ENCODE assay signal across 22 mouse cellular contexts in the genomic region with DNA sequence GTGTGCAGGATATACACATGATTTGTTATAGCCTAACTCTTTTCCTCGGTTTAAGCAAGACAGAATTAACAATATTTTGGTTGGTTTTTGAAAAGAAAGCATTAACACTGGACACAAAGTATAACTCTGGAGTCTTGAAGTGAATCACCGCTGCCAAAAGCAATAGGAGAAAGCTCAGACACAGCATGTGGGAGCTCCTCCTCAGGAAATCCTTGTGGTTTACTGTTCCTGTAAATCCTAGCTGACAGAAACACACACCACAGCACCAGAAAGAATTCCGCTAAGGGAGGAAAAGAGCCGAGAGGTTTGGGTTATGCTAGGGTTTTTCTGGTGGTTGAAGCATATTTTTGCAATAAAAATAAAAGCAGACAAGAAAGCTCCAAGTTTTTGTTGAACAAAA. TPM values are rescaled to one million over a fixed set of nuclear protein-coding genes. Genes with fewer than 3 reads are reported as not detected.
A peak's percentile ranks its signal among the peaks of the same experiment; 100 is the strongest.
DNase-seq lines count a peak whose midpoint lies in the region; ATAC-seq and TF ChIP-seq lines count a peak whose summit lies in the region.
"Had no signal": no experiment of that assay in that cellular context is flagged by ENCODE, and none has a peak within 500 bp of the region (broad histone marks: within the 10 kb centered on the region; RNA-seq: fewer than 3 reads in every experiment).

No protein-coding gene starts in this region.

- no peak overlapping the region for H3K4me2 ChIP-seq in limb, embryonic 14.5 days (replicated peaks; ENCODE audit: low read depth, low read length, severe bottlenecking)
- H3K4me2 ChIP-seq: embryonic facial prominence, embryonic 13.5 days; forebrain, embryonic 12.5 days; heart, embryonic 15.5 days had no signal

- no peak for ATAC-seq in limb, embryonic 14.5 days (ENCODE audit: low FRiP score, low read depth)
- ATAC-seq: CD4-positive, CD25-positive, alpha-beta regulatory T cell, adult 4 months; intestine, postnatal 0 days; liver, postnatal 0 days had no signal

- H3K9ac ChIP-seq in limb, embryonic 14.5 days (ENCODE audit: low read depth, low read length, severe bottlenecking), result no peak overlapping the region
- H3K9ac ChIP-seq: embryonic facial prominence, embryonic 13.5 days; forebrain, embryonic 12.5 days; heart, embryonic 15.5 days; liver, postnatal 0 days had no signal

- 45% methylated on average over 4 of the region's 4 CpGs for WGBS in kidney, adult 2 months
- WGBS in limb, embryonic 14.5 days, result 40% methylated on average over 4 of the region's 4 CpGs

- no peak for TF ChIP-seq POLR2A in kidney, adult 2 months (IDR thresholded peaks at IDR 0.05; ENCODE audit: low read depth, low read length)
- no peak for TF ChIP-seq POLR2A in limb, embryonic 14.5 days (IDR thresholded peaks at IDR 0.05; ENCODE audit: borderline replicate concordance, extremely low read depth, insufficient read depth, insufficient read length)

- no peaks in the 10 kb centered on the region for H3K9me3 ChIP-seq in limb, embryonic 14.5 days (ENCODE audit: control insufficient read depth, low read length)
- H3K9me3 ChIP-seq: embryonic facial prominence, embryonic 13.5 days; forebrain, embryonic 12.5 days; G1E; heart, embryonic 15.5 days; hindbrain, embryonic 10.5 days; midbrain, embryonic 10.5 days had no signal

- DNase-seq in kidney, adult 2 months, result peak; percentile 48
- no peak for DNase-seq in kidney, adult 11 months
- peak; percentile 18 for DNase-seq in adipocyte (ENCODE audit: low spot score)
- DNase-seq in fibroblast of lung, adult 2 months (ENCODE audit: low read depth), result peak; percentile 47
- peak; percentile 41 for DNase-seq in limb, embryonic 14.5 days (ENCODE audit: low spot score)
- DNase-seq in layer of hippocampus, postnatal 14 days (ENCODE audit: low spot score in 2 of 2), result no peak
- DNase-seq in gastrocnemius, postnatal 10 days, result no peak
- DNase-seq: adrenal gland, adult 2 months; cerebellum, adult 2 months; liver; liver, postnatal 0 days; lung, postnatal 36 days; right cerebral cortex, postnatal 4 days; thymus, postnatal 36 days had no signal

- H3K4me1 ChIP-seq in kidney, adult 2 months (ENCODE audit: control insufficient read depth, insufficient read depth, low read length), result peaks cover 4% of the 10 kb centered on the region; the same call in 1 of the 2 replicates
- no peaks in the 10 kb centered on the region; the same call in 1 of the 2 replicates for H3K4me1 ChIP-seq in limb, embryonic 14.5 days (ENCODE audit: control insufficient read depth, insufficient read depth, low read length)
- H3K4me1 ChIP-seq: forebrain, embryonic 12.5 days; heart, embryonic 15.5 days; midbrain, embryonic 10.5 days had no signal

- H3K27me3 ChIP-seq in kidney, adult 2 months (replicated peaks; ENCODE audit: control insufficient read depth, insufficient read depth, low read length), result no peaks in the 10 kb centered on the region
- no peaks in the 10 kb centered on the region for H3K27me3 ChIP-seq in limb, embryonic 14.5 days (ENCODE audit: control insufficient read depth, insufficient read depth, low read length)
- H3K27me3 ChIP-seq: embryonic facial prominence, embryonic 13.5 days; forebrain, embryonic 12.5 days; heart, embryonic 15.5 days had no signal

- H3K4me3 ChIP-seq in kidney, adult 2 months (ENCODE audit: insufficient read depth, low read depth, low read length), result no peak overlapping the region
- H3K4me3 ChIP-seq in limb, embryonic 14.5 days (replicated peaks; ENCODE audit: low read length), result no peak overlapping the region
- H3K4me3 ChIP-seq: embryonic facial prominence, embryonic 13.5 days; forebrain, embryonic 12.5 days; heart, embryonic 15.5 days; hindbrain, embryonic 10.5 days; midbrain, embryonic 10.5 days had no signal

- no peaks in the 10 kb centered on the region for H3K36me3 ChIP-seq in kidney, adult 2 months (ENCODE audit: control insufficient read depth, insufficient read depth, low read length)
- H3K36me3 ChIP-seq in limb, embryonic 14.5 days (ENCODE audit: control insufficient read depth, insufficient read depth, low read length), result no peaks in the 10 kb centered on the region
- H3K36me3 ChIP-seq: hindbrain, embryonic 10.5 days had no signal

- no peak overlapping the region for H3K27ac ChIP-seq in kidney, adult 2 months (ENCODE audit: insufficient read depth, low read depth, low read length)
- 0 out of 2 replicates have a peak overlapping the region, but pooled peaks have one; percentile 33 for H3K27ac ChIP-seq in limb, embryonic 14.5 days (replicated peaks; ENCODE audit: low read depth, low read length)
- H3K27ac ChIP-seq: embryonic facial prominence, embryonic 13.5 days; forebrain, embryonic 12.5 days; heart, embryonic 15.5 days; hindbrain, embryonic 10.5 days; midbrain, embryonic 10.5 days had no signal

- TF ChIP-seq CTCF in kidney, adult 2 months (conservative IDR thresholded peaks at IDR 0.05; ENCODE audit: insufficient read depth, insufficient read length, low read depth, low read length), result no peak

RNA-seq across cellular contexts. Expression of a gene that starts 21.4 kb away (rescaled TPM):
- 11.2 and 12.2 TPM in 2 replicates for polyA plus RNA-seq in kidney, adult 2 months (2012; rRNA removed)
- polyA plus RNA-seq in limb, embryonic 14.5 days (2012; rRNA removed), result 23.8 and 24.5 TPM in 2 replicates
- polyA plus RNA-seq in limb, embryonic 14.5 days (2014; fragmentation: Nextera tagmentation; extraction: Ambion mirVana), result 27.7 and 28.1 TPM in 2 replicates
- 10 to 100 TPM; 77.1 to 77.9 TPM for total RNA-seq in layer of hippocampus, postnatal 14 days (2021)
- 10 to 100 TPM; 24.1 to 28.7 TPM for total RNA-seq in gastrocnemius, postnatal 10 days (2021)

RNA-seq across cellular contexts. Expression of a gene that starts 21.6 kb away (rescaled TPM):
- 2.3 TPM in 2 replicates for polyA plus RNA-seq in kidney, adult 2 months (2012; rRNA removed)
- polyA plus RNA-seq in limb, embryonic 14.5 days (2012; rRNA removed), result 5.5 and 5.9 TPM in 2 replicates
- polyA plus RNA-seq in limb, embryonic 14.5 days (2014; fragmentation: Nextera tagmentation; extraction: Ambion mirVana), result 3.2 TPM in 2 replicates
- total RNA-seq in layer of hippocampus, postnatal 14 days (2021), result 10 to 100 TPM in 1 of 2 experiments, 1 to 10 TPM in 1; 9.7 to 10.7 TPM
- 1 to 10 TPM; 2.0 to 3.2 TPM for total RNA-seq in gastrocnemius, postnatal 10 days (2021)

Comparison
In these comparisons a context has a peak if more than half of its experiments do, and no peak if none do; other contexts are left out.
1. DNase-seq: peak in kidney, adult 2 months (single experiment), adipocyte (single experiment), fibroblast of lung, adult 2 months (single experiment) and limb, embryonic 14.5 days (single experiment); none in kidney, adult 11 months (single experiment), layer of hippocampus, postnatal 14 days (0 of 2) and gastrocnemius, postnatal 10 days (single experiment).